Mouse (Mus musculus): Measurements from ENCODE around the gene Gm5678. TPM values are rescaled to one million over a fixed set of nuclear protein-coding genes. Genes with fewer than 3 reads are reported as not detected.

Gene Gm5678
- not detected in 2 replicates for polyA plus RNA-seq (2015; fragmentation: Nextera tagmentation; extraction: Ambion mirVana)

DNA sequence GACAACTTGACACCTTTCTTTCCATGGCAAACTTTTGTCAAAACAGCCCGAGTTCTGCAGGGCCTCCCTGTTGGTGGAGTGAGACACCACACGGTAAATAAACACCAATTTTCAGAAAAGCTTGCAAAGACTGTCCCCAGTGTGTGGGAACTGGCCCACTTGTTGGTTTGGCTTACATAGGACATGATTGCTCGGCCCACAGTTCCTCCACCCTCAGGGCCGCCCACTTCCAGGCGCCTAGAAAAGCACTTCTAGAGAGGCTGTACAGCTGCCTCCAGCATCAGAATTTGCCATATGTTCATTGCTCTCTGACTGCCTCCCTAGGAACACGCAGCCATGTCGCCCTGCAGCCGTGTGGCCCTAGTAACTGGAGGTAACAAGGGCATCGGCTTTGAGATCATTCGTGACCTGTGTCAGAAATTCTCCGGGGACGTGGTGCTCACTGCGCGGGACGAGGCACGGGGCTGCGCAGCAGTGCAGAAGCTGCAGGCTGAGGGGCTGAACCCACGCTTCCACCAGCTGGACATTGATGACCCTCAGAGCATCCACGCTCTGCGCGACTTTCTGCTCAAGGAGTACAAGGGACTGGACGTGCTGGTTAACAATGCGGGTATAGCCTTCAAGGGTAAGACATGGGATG, at the start of gene Gm5678:
TSS of gene Gm5678 (plus strand) at position 337 of the 640 bp plus-strand sequence.
- Histone ChIP-seq H3K9ac (0 out of 2 replicates have a peak within 1 kb of the TSS, but pooled peaks have one; percentile 5), H3K4me2 (replicated peaks) (no peak within 1 kb of the TSS), H3K27ac (no peak within 1 kb of the TSS), H3K27me3 (replicated peaks) (no peaks in the 10 kb centered on the region), H3K36me3 (no peaks in the 10 kb centered on the region), H3K9me3 (no peaks in the 10 kb centered on the region), H3K4me3 (replicated peaks) (no peak within 1 kb of the TSS), H3K4me1 (replicated peaks) (no peaks in the 10 kb centered on the region)
- ATAC-seq: no peak
- WGBS: 79% methylated on average over 23 of the region's 23 CpGs

DNA sequence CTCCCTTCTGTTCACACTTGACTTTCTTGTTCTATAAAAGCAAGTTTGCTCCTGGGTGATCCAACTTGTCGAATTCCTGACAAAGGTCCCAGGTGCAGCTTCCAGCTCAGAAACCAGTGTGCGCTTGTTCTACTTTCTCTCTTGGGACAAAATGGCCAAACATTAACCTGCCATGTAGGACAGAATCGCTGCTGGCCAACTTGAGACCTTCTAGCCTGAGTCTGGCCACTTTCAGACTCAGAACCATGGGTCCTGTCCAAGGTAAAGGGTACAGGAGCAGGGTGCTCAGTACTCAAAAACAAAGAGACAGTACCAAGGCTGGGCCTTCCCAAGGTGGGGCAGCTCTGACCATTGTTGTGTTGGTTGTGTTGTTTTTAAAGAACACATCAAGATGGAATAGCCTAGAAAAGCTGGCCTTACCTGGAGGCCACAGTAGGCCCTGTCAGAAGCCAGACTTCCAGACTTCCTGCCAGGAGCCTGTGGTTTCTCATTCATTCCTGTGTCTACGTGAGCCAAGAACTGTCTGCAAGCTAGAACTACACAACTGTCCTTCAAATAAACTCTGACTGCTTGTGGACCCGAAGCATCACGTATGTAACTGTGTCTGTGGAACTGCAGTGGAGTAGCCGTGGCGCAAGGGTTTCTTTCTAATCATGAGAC, 49.4 kb upstream of the Gm5678 start:
- H3K36me3 ChIP-seq: no peaks in the 10 kb centered on the region
- no peak overlapping the region for H3K9ac ChIP-seq
- H3K4me2 ChIP-seq (replicated peaks): no peak overlapping the region
- no peaks in the 10 kb centered on the region for H3K9me3 ChIP-seq
- H3K27ac ChIP-seq: no peak overlapping the region
- peaks cover 5% of the 10 kb centered on the region; the same call in 1 of the 2 replicates for H3K4me1 ChIP-seq (replicated peaks)
- H3K4me3 ChIP-seq (replicated peaks): no peak overlapping the region
- WGBS: 79% methylated on average over 8 of the region's 8 CpGs
- H3K27me3 ChIP-seq (replicated peaks): 0 out of 2 replicates have a peak, but pooled peaks cover 3% of the 10 kb centered on the region
- no peak for ATAC-seq

DNA sequence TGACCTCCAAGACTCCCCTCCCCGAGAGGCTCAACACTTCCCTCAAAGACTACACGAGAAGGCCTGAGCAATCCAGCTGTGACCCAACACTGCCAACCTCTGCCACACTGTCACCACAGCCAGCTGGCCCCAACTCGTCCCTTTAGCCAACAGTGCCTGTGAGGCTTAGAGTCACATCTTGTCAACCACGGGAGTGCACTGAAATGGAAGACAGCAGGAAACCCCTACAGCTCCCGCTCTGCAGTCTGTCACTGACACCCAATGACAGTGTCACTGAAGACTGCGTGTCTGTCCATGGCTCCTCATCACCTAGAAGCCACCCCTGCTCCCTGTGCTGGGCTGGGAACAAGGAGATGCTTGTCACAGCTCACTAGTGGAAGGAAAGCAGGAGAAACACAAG, 46.8 kb upstream of the Gm5678 start:
- no peak for ATAC-seq
- no peaks in the 10 kb centered on the region for H3K9me3 ChIP-seq
- no peak overlapping the region for H3K4me2 ChIP-seq (replicated peaks)
- WGBS: 69% methylated on average over 6 of the region's 6 CpGs
- H3K36me3 ChIP-seq: no peaks in the 10 kb centered on the region
- H3K9ac ChIP-seq: no peak overlapping the region
- no peaks in the 10 kb centered on the region for H3K27me3 ChIP-seq (replicated peaks)
- H3K27ac ChIP-seq: no peak overlapping the region
- no peak overlapping the region for H3K4me3 ChIP-seq (replicated peaks)
- no peaks in the 10 kb centered on the region for H3K4me1 ChIP-seq (replicated peaks)

DNA sequence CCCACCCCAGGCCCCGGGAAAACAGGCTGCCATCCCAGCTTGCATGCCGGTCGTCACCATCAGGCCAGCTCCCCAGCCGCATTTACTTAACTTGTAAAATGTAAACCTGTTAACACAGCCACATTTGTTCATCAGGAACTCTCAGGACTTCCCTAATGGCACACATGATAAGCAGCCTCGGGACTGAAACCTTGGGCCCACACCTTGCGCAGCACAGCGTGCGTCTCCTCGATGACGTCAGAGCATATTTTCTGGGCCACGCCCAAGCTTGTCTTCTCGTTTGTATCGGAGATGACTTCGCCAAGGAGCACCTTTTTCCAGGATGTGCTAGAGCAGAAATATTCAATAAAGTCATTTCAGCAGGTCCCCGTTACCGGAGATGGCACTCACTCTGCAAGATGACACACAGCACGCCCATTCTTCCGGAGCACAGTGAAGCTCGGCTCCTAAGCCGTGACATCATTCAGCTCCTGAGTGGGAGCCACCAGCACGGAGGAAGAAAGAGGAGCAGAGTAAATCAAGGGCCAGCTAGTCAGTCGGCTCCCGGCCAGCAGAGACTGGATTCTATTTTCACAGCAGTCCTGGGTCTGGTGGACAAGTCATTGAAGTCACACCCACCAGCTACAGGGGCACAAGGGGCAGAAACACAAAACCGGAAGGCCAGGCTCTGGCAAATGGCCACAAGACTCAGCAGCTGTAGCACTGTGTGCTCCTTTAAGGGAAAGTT, 42.8 kb upstream of the Gm5678 start:
- Histone ChIP-seq H3K36me3 (peaks cover 4% of the 10 kb centered on the region; the same call in 1 of the 2 replicates), H3K27ac (no peak overlapping the region), H3K4me1 (replicated peaks) (no peaks in the 10 kb centered on the region), H3K27me3 (replicated peaks) (no peaks in the 10 kb centered on the region), H3K9ac (no peak overlapping the region), H3K9me3 (no peaks in the 10 kb centered on the region), H3K4me2 (replicated peaks) (no peak overlapping the region), H3K4me3 (replicated peaks) (no peak overlapping the region)
- 80% methylated on average over 24 of the region's 24 CpGs for WGBS
- no peak for ATAC-seq

- ATAC-seq: no peak
- no peak overlapping the region for H3K27ac ChIP-seq
- WGBS: 88% methylated on average over 9 of the region's 9 CpGs
Measured at GRCm38 (mm10) chr16:93585703-93586205, 42.1 kb upstream of the Gm5678 start.

GRCm38 (mm10) chr16:93586382-93586781, 41.5 kb upstream of the Gm5678 start:
- no peak overlapping the region for H3K4me3 ChIP-seq (replicated peaks)
- ATAC-seq: no peak
- H3K27ac ChIP-seq: no peak overlapping the region
- 72% methylated on average over 8 of the region's 8 CpGs for WGBS
- no peak overlapping the region for H3K9ac ChIP-seq
- no peaks in the 10 kb centered on the region for H3K4me1 ChIP-seq (replicated peaks)
- peaks cover 4% of the 10 kb centered on the region; the same call in 1 of the 2 replicates for H3K36me3 ChIP-seq
- H3K9me3 ChIP-seq: no peaks in the 10 kb centered on the region
- H3K4me2 ChIP-seq (replicated peaks): no peak overlapping the region
- H3K27me3 ChIP-seq (replicated peaks): no peaks in the 10 kb centered on the region

More at GRCm38 (mm10) chr16:93585703-93586205, 42.1 kb upstream of the Gm5678 start:
- no peak overlapping the region for H3K4me2 ChIP-seq (replicated peaks)
- no peaks in the 10 kb centered on the region for H3K27me3 ChIP-seq (replicated peaks)
- no peak overlapping the region for H3K4me3 ChIP-seq (replicated peaks)
- no peaks in the 10 kb centered on the region for H3K4me1 ChIP-seq (replicated peaks)
- H3K36me3 ChIP-seq: peaks cover 4% of the 10 kb centered on the region; the same call in 1 of the 2 replicates
- H3K9me3 ChIP-seq: no peaks in the 10 kb centered on the region
- H3K9ac ChIP-seq: no peak overlapping the region

- Histone ChIP-seq H3K4me3 (replicated peaks) (no peak overlapping the region), H3K27me3 (replicated peaks) (no peaks in the 10 kb centered on the region), H3K4me1 (replicated peaks) (no peaks in the 10 kb centered on the region), H3K9ac (no peak overlapping the region), H3K9me3 (no peaks in the 10 kb centered on the region), H3K27ac (no peak overlapping the region), H3K4me2 (replicated peaks) (no peak overlapping the region), H3K36me3 (peaks cover 4% of the 10 kb centered on the region; the same call in 1 of the 2 replicates)
- no peak for ATAC-seq
- WGBS: 61% methylated on average over 4 of the region's 4 CpGs
Measured at GRCm38 (mm10) chr16:93588281-93588680, 39.6 kb upstream of the Gm5678 start.

GRCm38 (mm10) chr16:93590915-93591314, 37.0 kb upstream of the Gm5678 start:
- Histone ChIP-seq H3K4me1 (replicated peaks) (no peaks in the 10 kb centered on the region), H3K27ac (no peak overlapping the region), H3K9ac (no peak overlapping the region), H3K4me3 (replicated peaks) (no peak overlapping the region), H3K36me3 (peaks cover 4% of the 10 kb centered on the region; the same call in 1 of the 2 replicates), H3K9me3 (no peaks in the 10 kb centered on the region), H3K4me2 (replicated peaks) (no peak overlapping the region), H3K27me3 (replicated peaks) (no peaks in the 10 kb centered on the region)
- ATAC-seq: no peak
- 82% methylated on average over 15 of the region's 15 CpGs for WGBS

GRCm38 (mm10) chr16:93591450-93592430, 36.2 kb upstream of the Gm5678 start:
- Histone ChIP-seq H3K9ac (no peak overlapping the region), H3K27ac (no peak overlapping the region), H3K4me2 (replicated peaks) (no peak overlapping the region), H3K9me3 (no peaks in the 10 kb centered on the region), H3K27me3 (replicated peaks) (no peaks in the 10 kb centered on the region), H3K36me3 (peaks cover 4% of the 10 kb centered on the region; the same call in 1 of the 2 replicates), H3K4me3 (replicated peaks) (no peak overlapping the region), H3K4me1 (replicated peaks) (no peaks in the 10 kb centered on the region)
- WGBS: 88% methylated on average over 20 of the region's 20 CpGs
- no peak for ATAC-seq

GRCm38 (mm10) chr16:93592711-93593110, 35.2 kb upstream of the Gm5678 start:
- ATAC-seq: no peak
- Histone ChIP-seq H3K27ac (no peak overlapping the region), H3K9me3 (no peaks in the 10 kb centered on the region), H3K36me3 (peaks cover 4% of the 10 kb centered on the region; the same call in 1 of the 2 replicates), H3K9ac (no peak overlapping the region), H3K4me3 (replicated peaks) (no peak overlapping the region), H3K27me3 (replicated peaks) (no peaks in the 10 kb centered on the region), H3K4me1 (replicated peaks) (no peaks in the 10 kb centered on the region), H3K4me2 (replicated peaks) (no peak overlapping the region)
- 95% methylated on average over 3 of the region's 3 CpGs for WGBS

- 88% methylated on average over 8 of the region's 8 CpGs for WGBS
- H3K4me3 ChIP-seq (replicated peaks): no peak overlapping the region
Measured at GRCm38 (mm10) chr16:93593406-93593805, 34.5 kb upstream of the Gm5678 start.

More at GRCm38 (mm10) chr16:93593406-93593805, 34.5 kb upstream of the Gm5678 start:
- no peak overlapping the region for H3K9ac ChIP-seq
- no peak for ATAC-seq
- H3K27ac ChIP-seq: no peak overlapping the region
- H3K4me1 ChIP-seq (replicated peaks): no peaks in the 10 kb centered on the region
- H3K36me3 ChIP-seq: peaks cover 4% of the 10 kb centered on the region; the same call in 1 of the 2 replicates
- no peak overlapping the region for H3K4me2 ChIP-seq (replicated peaks)
- H3K9me3 ChIP-seq: no peaks in the 10 kb centered on the region
- no peaks in the 10 kb centered on the region for H3K27me3 ChIP-seq (replicated peaks)
